Mouse (Mus musculus) right cerebral cortex, postnatal 14 days (tissue): Measurements from ENCODE around the gene Ppa2.

ENCODE experiments used
- DNase-seq: peaks from one replicate; pipeline ENCODE4 v3.0.0; 2022

Ppa2 gene

DNA sequence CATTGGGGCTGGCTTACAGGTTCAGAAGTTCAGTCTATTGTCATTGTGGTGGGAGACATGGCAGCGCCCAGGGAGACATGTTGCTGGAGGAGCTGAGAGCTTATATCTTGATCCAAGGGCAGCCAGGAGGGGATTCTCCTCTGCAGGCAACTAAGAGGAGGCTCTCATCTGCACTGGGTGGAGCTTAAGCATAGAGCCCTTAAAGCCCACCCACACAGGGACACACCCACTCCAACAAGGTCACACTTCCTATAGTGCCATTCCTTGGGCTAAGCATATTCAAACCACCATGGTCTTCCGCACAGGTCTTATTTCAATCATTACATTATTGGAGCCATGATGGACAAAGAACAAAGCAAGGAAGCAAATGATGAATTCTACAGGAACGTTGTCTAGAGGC is 95.7 kb downstream of the Ppa2 start:
- DNase-seq, result no peak

DNA sequence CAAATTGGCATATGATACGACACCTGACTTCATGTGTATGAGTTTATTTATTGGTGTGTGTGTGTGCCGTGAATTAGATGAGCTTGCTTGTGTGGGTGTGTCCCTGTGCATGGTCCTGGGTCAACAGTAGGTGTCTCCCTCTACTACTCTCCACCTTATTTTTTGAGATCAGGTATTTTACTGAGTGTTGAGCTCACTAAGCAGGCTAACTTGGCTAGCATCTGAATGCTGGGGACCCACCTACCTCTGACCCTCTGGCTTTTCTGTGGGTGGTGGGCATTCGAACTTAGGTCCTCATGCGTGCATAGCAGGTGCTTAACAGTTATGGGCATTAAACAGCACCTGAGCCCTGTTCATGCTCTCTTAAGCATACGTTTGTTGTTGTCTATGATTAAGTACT is 96.3 kb downstream of the Ppa2 start:
- DNase-seq, result no peak

DNA sequence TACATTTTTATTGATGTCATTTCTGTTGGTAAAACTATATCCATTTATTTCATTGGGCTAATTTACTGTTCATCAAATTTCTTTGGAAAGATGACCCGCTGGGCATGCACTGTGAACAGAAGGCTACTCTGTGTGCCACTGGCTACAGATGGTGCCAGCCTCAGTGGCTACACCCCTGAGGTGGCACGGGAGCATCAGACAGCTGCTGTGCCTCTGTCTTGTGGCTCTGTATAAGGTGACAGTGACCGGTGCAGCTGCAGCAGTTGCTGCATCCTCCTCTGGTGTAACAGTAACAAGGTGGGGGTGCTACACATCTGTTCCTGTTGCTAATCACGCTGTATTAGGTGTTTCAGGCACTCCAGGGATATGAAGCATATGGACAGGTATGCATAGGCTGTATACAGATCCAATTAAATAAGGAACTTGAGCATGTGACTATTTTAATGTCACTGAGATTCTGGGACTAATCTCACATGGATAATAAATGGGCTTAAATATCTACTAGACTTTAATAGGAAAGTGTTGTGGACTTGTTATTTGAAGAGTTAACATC is 101.3 kb downstream of the Ppa2 start:
- no peak for DNase-seq

DNA sequence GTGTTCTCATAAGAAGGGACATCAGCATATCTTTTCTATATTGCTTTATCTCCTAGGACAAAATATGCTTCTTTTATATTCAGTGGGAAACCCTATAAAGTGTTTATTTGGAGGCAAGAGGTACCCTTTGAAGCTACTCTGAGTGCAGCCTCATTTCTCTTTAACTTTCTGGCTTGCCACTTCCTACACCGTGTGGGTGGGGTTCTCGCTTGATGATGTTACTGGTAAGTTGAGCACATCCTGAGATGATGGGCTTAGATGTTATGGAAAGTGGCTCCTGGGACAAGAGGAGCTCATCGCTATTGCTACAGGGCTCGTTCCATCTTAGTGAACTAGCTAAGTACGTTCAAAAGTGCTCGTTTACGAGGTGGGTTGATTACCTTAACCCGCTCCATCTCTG is 101.9 kb downstream of the Ppa2 start:
- DNase-seq, result no peak

DNA sequence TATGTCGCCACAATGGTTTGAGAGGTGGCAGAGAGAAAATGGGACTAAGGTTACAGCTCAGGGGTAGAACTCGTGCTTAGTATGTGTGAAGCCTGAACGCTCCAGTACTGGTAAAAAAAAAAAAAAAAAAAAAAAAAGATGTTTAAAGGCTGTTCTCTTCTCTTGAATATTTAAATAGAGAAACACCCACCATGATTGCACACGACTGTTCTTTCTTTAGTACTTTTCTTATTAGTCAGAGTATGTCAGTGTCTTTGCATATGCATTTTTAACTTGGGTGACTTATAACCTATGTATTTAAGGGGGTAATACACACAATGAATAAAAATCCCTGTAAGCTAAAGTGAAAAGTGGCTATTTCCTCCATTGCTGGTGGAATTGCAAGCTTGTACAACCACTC is 104.8 kb downstream of the Ppa2 start:
- DNase-seq, result no peak

DNA sequence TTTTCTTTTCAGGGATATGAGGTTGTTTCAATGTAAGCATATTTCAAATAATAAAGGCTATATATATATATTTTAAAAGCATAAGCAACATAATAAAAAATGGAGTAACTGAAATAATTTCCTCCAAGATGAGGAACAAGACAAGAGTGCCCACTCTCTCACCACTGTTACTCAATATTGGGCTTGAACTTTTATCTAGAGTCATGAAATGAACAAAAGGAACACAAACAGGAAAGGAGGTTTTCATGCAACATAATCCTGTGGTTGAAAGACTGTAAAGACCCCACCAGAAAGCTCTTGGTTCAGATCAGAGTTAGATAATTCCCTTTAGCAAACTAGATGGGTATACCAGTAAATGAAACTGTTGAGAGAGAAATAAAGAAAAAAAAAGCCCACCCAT is 113.2 kb downstream of the Ppa2 start:
- DNase-seq, result no peak
